Mouse (Mus musculus): ENCODE measurements at regions not wholly inside any gene's neighbourhood (a gene's known extent, or its start where the extent isn't known, plus 50 kb on each side); places are given as distances from the start of the nearest gene placed in this dataset.
"Not testable (repeated sequence)": the region's sequence is repeated elsewhere in the genome, so short reads cannot be mapped to it uniquely, and the experiment has no call there.

GRCm38 (mm10) chr11:40478171-40478570 is 216.8 kb downstream of the Mat2b start:
- TF ChIP-seq GATA1 (IDR thresholded peaks at IDR 0.05; ENCODE audit: borderline replicate concordance, low read length); FLI1 (IDR thresholded peaks at IDR 0.05; ENCODE audit: low read length): not testable (repeated sequence)

All from megakaryocyte, embryonic 14.5 days (primary cell).